Mouse (Mus musculus): ENCODE results near the gene Fgf15.
A peak's percentile ranks its signal among the peaks of the same experiment; 100 is the strongest.

Gene Fgf15

GRCm38 (mm10) chr7:144931778-144932177 is 35.4 kb downstream of the Fgf15 start:
- DNase-seq (ENCODE audit: low spot score) = no peak

- no peak for DNase-seq (ENCODE audit: low spot score)
These were observed 36.1 kb downstream of the Fgf15 start for GRCm38 (mm10) chr7:144932389-144932937.

GRCm38 (mm10) chr7:144933336-144933735 is 37.0 kb downstream of the Fgf15 start:
- no peak for DNase-seq (ENCODE audit: low spot score)

GRCm38 (mm10) chr7:144933796-144934195 is 37.5 kb downstream of the Fgf15 start:
- no peak for DNase-seq (ENCODE audit: low spot score)

GRCm38 (mm10) chr7:144934901-144935300 is 38.6 kb downstream of the Fgf15 start:
- no peak for DNase-seq (ENCODE audit: low spot score)

GRCm38 (mm10) chr7:144935563-144935962 is 39.2 kb downstream of the Fgf15 start:
- DNase-seq (ENCODE audit: low spot score) = no peak

- no peak for DNase-seq (ENCODE audit: low spot score)
These were observed 40.1 kb downstream of the Fgf15 start for GRCm38 (mm10) chr7:144936311-144936880.

- peak; percentile 73 for DNase-seq (ENCODE audit: low spot score)
These were observed 41.2 kb downstream of the Fgf15 start for GRCm38 (mm10) chr7:144937490-144937889.

- no peak for DNase-seq (ENCODE audit: low spot score)
These were observed 41.7 kb downstream of the Fgf15 start for GRCm38 (mm10) chr7:144937899-144938517.

GRCm38 (mm10) chr7:144938661-144939343 is 42.5 kb downstream of the Fgf15 start:
- DNase-seq (ENCODE audit: low spot score) = no peak

GRCm38 (mm10) chr7:144939344-144940002 is 43.1 kb downstream of the Fgf15 start, which contains the start of gene Ccnd1:
Ccnd1 (minus strand) TSS chr7:144939925.
- DNase-seq (ENCODE audit: low spot score) = no peak

GRCm38 (mm10) chr7:144940003-144940571 is 43.8 kb downstream of the Fgf15 start:
- no peak for DNase-seq (ENCODE audit: low spot score)

- DNase-seq (ENCODE audit: low spot score) = no peak
These were observed 44.3 kb downstream of the Fgf15 start for GRCm38 (mm10) chr7:144940585-144940984.

- DNase-seq (ENCODE audit: low spot score) = peak; percentile 51
These were observed 45.0 kb downstream of the Fgf15 start for GRCm38 (mm10) chr7:144941242-144941831.

- no peak for DNase-seq (ENCODE audit: low spot score)
These were observed 45.9 kb downstream of the Fgf15 start for GRCm38 (mm10) chr7:144942071-144942743.

- no peak for DNase-seq (ENCODE audit: low spot score)
These were observed 46.4 kb downstream of the Fgf15 start for GRCm38 (mm10) chr7:144942744-144943135.

- no peak for DNase-seq (ENCODE audit: low spot score)
These were observed 46.9 kb downstream of the Fgf15 start for GRCm38 (mm10) chr7:144943254-144943653.
